Mouse (Mus musculus): ENCODE results near the gene Coro2a. TPM values are rescaled to one million over a fixed set of nuclear protein-coding genes. Genes with fewer than 3 reads are reported as not detected.

Gene Coro2a
- 245 and 299 TPM in 2 replicates for polyA plus RNA-seq (2012)

DNA sequence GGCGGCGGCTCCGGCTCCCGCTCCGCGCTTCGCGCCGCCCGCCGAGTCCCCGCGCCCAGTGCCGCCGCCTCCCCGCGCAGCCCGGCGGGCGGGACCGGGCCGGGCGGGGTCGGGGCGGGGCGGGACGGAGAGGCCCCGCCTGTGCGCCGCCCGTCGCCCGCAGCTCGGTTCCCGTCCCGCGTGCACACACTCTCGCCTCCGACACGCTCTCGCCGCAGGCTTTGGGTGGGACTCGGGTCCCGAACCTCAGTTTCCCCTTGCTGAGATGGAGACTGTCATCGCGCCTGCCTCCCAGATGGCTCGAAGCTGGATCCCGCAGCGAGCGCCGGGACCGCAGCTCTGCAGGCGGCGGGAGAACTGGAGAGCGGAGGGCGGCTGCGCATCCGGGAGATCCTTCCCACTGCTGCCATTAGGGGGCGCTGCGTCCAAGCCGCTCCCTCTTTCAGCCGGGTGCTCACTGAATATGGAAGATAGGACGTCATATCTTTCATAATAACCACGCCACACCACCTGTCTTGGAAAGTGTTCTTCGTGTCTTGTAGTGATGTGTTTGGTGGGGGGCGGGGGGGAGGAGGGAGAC lies at the start of gene Coro2a:
Gene Coro2a, minus strand, starts transcription at position 359 of the 580 bp plus-strand sequence.
- no peak for TF ChIP-seq GATA1 (IDR thresholded peaks at IDR 0.05; ENCODE audit: low read length)

DNA sequence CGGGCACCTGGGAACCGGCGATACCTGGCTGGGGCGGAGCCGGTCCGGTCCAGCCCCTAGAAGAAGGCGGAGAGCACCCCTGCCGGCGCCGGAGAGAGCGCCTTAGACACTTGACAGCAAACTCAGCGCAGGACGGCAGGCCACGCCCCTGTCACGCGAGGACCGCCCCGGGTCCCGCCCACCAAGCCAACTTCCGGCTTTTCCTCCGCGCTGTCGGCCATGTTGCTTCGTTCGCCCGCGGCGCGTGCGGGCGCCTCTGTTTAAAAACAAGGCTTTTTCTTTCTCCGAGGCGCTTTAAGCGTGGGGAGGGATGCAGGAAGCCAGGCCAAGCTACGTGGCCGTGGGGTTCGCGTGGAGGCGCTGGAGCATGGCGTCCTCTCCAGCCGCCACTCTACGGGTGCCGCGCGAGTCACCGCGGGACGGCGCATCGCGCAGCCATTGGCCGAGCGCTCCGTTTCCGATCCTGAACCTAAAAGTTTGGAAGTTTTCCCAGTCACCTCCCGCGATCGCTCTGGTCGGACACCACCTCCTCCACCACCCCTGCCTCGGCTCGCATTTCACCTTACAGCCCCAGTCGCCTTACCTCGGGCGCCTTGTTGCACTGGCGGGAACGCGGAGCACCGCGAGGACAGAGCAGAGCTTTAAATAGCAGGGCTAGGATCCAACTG lies 48.2 kb upstream of the Coro2a start, which contains the start of gene Tbc1d2:
Gene Tbc1d2, minus strand, starts transcription at position 124 of the 668 bp plus-strand sequence.
- TF ChIP-seq GATA1 (IDR thresholded peaks at IDR 0.05; ENCODE audit: low read length) = no peak

DNA sequence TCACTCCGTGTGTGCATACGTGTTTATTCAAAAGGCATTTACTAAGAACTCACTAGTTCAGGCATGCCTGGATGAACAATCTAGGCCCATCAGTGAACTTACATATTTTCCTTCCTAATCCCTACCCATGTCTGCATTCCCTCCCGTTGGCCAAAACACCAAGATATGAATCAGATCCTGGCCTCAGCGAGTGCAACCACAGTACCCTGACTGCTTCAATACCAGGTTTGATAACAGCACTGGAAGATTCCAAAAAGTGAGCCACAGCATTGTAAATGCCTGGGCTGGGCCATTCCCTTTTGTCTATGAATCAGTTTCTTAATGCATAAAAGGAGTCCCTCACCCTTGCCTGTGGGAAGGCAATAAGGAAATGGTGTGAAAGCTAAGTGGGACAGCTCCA lies 47.2 kb upstream of the Coro2a start:
- TF ChIP-seq GATA1 (IDR thresholded peaks at IDR 0.05; ENCODE audit: low read length) = no peak

DNA sequence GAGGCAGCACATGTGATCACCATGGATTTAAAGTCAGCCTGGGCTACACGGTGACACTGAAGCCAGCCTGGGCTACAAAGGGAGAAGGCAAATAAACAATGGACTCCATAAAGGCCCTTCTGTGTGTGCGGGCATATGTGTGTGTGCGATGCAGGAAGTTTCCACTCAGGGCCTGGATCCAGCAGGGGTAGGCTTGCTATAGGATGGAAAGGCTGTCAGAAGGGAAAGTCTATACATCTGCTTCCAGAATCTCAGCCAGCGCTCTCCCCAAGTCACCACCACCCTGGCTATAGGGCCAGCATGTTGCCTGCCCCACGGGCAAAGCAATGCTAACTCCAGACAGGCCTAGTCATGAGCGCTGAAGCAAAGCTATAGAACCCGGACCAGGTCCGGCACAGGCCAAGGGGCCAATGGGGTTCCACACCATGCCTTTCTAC lies 41.7 kb upstream of the Coro2a start:
- no peak for TF ChIP-seq GATA1 (IDR thresholded peaks at IDR 0.05; ENCODE audit: low read length)

DNA sequence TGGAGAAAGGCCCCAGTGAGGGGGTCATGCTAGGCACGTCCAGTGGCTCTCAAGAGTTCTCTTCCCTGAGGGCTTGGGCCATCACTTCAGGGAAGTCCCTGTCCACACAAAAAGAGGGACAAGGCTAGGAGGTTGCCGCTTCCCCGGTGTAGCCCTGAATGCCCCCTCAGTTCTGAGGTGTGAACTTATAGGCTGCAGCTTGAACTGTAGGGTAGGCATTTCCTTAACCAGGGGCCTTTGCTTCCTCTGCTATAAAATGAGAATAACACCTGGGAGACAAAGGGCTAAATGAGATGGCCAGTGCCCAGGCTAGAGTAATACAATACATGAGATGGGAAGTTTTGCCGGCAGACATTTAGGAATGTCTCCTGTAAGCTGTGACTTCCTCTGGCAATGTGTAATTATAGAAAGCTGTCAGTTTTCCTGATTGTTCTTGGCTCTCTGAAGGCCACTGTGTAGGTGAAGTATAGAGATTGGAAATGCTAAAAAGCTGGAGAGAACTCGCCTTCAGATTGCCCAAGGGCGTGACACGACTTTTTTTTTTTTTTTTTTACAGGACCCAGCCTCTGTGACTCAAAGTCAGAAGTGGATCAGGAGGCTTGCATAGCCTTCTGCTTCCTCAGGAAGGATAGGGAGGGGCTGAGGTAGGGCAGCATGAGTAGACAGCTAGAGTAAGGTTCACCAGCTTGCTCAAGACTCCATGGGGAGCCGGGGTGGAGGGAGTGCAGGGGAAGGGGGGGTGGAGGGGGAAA lies 41.1 kb upstream of the Coro2a start:
- TF ChIP-seq GATA1 (IDR thresholded peaks at IDR 0.05; ENCODE audit: low read length) = no peak

DNA sequence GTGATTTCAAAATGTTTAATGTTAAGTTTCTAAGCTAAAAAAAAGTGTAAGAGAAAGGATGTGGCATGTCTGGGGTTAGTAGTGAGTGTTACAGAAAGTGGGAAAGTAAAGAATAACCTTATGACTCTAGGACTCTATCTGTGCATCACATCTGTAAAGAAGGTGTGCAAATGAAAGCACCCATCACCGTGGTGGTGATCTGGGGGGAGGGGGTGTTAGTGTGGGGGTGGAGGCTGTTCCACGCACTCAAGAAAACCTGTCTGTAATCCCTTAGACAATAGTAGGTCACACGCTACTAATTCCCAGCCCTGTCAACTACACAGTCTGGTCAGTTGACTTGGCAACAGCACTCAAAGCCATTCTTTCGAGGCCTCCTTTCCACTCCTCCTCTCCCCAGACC lies 39.3 kb upstream of the Coro2a start:
- no peak for TF ChIP-seq GATA1 (IDR thresholded peaks at IDR 0.05; ENCODE audit: low read length)

DNA sequence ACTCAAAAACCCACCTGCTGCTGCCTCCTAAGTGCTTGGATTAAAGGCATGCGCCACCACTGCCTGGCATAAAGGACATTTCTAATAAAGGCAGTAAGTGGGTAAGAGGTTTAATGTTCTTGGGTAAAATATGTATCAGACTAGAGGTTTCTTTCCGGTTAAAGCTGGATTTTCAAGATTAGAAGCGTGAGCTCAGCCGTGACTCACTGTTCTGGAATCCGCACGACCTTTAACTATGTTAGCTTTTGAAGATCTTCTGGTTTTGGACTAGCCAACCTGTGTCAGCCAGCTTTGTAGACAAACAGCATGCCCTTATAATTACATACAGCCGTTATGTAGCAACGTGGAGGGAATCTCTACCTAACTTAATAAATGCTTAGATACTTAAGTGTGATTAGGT lies 37.9 kb upstream of the Coro2a start:
- no peak for TF ChIP-seq GATA1 (IDR thresholded peaks at IDR 0.05; ENCODE audit: low read length)

DNA sequence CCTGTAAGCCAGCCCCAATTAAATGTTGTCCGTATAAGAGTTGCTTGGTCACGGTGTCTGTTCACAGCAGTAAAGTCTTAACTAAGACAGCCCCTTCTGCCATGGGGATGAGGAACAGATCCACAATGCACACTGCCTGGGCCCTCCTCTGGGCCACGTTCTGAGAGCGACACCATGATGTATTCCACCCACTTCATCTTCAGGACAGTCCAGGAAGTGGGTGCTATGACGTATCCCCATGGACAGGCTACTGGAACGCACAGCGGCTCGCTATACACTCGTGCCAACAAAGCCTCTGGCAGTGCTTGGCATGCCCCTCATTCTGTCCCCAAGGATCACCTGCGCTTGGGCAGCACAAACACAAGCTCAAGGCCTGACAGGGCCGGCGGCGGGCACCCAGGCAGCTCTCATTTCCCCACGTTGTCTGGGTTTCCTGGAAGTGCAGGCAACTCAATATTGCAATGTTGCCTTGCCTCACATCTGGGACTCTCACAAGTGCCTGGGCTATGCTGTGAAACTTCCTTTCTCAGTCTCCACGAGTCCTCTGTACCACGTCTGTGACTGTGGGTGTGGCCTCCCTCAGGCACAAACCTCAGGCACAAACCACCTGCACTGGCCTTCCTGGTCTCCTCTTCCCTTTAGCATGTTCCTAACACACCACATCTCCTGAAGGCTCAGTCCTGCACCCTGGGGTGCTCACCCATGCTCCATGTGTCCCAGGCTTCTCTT lies 33.9 kb upstream of the Coro2a start:
- no peak for TF ChIP-seq GATA1 (IDR thresholded peaks at IDR 0.05; ENCODE audit: low read length)

DNA sequence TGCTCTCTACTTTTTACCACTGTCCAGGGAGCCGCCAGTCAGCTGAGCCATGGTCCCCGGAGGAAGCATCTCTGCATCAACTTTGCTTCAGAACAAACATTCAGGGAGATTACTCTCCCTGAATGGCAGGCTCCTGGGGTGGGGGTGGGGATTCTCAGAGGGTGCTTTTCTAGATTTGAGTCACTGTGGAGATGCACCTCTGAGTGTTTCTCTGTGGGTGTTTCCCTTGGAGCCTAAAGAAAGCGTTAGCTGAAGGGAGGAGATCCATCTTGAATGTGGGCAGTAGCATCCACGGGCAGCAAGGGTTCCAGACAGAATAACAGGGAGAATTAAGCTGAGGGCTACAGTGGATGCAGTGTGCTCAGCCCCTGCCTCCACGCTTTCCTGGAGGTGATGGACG lies 32.9 kb upstream of the Coro2a start:
- TF ChIP-seq GATA1 (IDR thresholded peaks at IDR 0.05; ENCODE audit: low read length) = no peak

DNA sequence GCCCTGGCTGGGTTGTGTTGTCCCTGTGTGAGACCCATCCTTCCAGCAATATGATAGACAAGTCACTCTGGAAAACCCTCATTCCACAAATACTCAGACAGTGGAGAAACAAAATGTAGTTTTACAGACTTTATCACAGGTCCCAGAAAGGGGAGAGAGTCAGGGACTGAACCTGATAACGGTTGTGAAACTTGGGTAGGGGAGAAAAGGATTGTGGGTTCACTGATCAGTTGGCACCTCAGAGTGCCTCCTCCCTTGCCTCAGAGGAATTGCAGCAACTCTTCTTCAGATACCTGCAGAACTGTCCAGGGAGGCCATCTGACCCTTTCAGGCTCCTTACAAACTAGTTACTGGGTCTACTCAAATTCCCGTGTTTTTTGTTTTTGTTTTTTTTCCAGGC lies 30.5 kb upstream of the Coro2a start:
- no peak for TF ChIP-seq GATA1 (IDR thresholded peaks at IDR 0.05; ENCODE audit: low read length)

DNA sequence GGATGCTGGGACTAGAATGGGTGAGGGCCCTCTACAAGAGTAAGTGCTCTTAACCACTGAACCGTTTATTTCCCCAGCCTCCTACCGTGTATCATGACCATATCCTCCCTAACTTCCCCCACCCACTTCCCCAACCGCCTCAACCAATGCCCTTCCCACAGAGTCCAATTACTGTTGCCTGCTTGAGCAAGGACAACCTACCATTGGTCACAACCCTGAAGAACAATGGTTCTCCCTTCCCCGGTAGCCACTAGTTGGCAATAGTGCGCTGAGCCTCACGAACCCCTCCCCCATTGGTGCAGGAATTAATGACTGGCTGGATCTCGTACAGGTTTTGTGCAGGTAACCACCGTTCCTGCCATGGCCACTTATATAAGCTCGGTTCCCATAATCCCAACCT lies 28.4 kb upstream of the Coro2a start:
- TF ChIP-seq GATA1 (IDR thresholded peaks at IDR 0.05; ENCODE audit: low read length) = no peak

DNA sequence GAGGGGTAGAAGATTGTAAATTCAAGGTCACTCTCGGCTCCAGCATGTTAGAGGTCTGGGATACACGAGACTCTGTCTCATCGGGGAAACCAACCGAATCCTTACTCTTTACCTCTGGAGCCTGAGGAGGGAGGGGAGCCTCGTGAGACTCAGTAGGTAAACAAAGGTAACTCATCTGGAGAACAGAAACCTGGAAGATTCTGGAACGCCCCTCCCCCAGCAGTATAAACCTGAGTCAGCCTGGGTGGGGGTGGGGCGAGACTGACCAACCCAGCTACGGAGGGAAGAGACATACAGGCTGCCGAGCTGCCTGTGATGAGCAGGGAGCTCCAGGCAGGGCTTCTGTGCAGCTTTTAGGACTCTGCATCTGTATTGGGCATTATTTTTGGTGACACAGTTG lies 26.9 kb upstream of the Coro2a start:
- no peak for TF ChIP-seq GATA1 (IDR thresholded peaks at IDR 0.05; ENCODE audit: low read length)

DNA sequence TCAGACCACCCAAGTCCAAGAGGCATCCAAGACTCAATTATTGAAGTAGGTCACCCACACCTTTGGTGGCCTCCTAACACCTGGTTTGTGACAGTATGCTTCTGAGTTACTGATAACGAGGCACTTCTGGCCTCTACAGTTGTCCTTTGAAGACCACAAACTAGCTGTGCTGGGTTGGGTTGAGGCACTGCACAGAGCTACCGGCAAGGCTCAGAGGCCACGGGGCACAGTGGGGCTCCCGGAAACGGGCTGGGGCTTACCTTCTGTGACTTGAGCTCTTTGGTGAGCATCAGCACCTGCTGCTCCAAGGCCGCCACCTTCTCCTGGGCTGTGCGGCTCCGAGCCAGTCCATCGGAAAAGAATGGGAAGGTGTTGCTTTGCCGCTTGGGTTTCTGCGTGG lies 26.1 kb upstream of the Coro2a start:
- TF ChIP-seq GATA1 (IDR thresholded peaks at IDR 0.05; ENCODE audit: low read length) = no peak

DNA sequence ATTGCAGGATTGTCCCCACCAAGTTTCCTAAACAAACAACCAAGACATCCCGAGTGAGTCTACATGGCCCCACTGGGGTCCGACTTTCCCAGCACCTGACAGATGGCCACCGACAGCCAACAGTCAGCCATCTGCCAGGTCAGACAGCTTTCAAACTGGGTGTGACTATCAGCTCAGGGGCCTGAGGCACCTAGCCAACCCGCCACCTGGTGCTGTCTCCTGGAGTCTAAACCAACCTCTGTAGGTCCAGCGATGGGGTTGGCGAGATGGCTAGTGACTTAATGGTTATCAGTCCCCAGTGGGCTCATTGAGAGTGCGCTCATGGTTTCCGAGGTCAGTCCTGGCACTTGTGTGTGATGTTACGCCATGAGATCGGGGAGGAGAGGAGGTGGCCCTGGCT lies 23.1 kb upstream of the Coro2a start:
- no peak for TF ChIP-seq GATA1 (IDR thresholded peaks at IDR 0.05; ENCODE audit: low read length)

DNA sequence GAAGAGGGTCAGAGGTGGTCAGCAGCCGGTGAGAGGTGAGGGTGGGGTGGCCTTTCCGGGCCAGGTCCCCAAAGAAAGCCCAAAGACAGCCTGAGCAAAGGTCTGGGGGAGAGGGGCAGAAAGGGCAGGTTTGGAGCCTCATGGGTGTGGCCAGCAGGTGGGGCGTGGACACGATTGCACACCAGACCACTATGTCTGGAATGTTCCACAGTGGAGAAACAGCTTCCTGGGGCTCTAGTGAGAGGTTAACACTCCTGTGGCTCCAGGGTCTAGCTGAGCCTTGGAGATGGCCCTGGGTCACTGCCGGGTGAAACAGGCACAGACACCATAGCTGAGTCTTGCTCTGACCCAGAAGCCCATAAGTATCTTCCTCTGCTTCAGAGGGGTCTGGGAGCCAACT lies 21.0 kb upstream of the Coro2a start:
- no peak for TF ChIP-seq GATA1 (IDR thresholded peaks at IDR 0.05; ENCODE audit: low read length)

DNA sequence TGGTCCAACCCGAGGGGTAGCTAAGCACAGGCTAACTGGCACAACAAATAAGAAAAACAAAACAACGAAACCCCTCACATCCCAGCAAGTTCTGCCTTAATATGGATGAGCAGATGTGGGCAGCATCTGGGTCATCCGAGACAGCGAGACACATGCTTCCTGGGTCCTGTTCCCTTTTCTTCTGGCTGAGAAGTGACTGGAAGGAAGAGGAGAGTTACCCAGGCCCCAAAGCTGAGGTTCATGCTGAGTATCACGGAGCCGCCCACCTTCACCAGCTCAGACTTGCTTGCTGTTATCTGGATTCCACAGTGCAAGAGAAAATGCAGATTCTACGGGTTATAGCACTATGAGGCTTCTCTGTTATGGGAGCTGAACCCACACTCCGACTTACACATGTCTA lies 18.9 kb upstream of the Coro2a start:
- TF ChIP-seq GATA1 (IDR thresholded peaks at IDR 0.05; ENCODE audit: low read length) = no peak

Measured in G1E-ER4 (cell line).